Mouse (Mus musculus) c-Kit-positive CD71-positive TER-119-positive erythroid progenitor cells, embryonic 14.5 days (primary cell): Measurements from ENCODE around the gene Bicd1.
"Not testable (repeated sequence)": the region's sequence is repeated elsewhere in the genome, so short reads cannot be mapped to it uniquely, and the experiment has no call there.

Source experiments
- DNase-seq: peaks from one replicate; pipeline ENCODE4 v3.0.0-alpha.2; 2013; ENCODE audit warnings: low spot score

Gene Bicd1

GRCm38 (mm10) chr6:149408833-149409332 lies at the start of gene Bicd1:
Bicd1 (plus strand) TSS chr6:149408886.
- peak; percentile 55 for DNase-seq

DNA sequence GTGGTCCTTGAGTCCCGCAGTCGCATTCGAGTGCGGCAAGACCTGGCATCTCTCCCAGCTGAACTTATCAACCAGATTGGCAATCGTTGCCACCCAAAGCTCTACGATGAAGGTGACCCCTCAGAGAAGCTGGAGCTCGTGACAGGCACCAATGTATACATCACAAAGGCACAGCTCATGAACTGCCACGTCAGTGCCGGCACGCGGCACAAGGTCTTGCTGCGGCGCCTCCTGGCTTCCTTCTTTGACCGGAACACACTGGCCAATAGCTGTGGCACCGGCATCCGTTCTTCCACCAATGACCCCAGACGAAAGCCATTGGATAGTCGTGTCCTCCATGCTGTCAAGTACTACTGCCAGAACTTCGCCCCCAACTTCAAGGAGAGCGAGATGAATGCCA lies 46.2 kb upstream of the Bicd1 start:
- not testable (repeated sequence) for DNase-seq

DNA sequence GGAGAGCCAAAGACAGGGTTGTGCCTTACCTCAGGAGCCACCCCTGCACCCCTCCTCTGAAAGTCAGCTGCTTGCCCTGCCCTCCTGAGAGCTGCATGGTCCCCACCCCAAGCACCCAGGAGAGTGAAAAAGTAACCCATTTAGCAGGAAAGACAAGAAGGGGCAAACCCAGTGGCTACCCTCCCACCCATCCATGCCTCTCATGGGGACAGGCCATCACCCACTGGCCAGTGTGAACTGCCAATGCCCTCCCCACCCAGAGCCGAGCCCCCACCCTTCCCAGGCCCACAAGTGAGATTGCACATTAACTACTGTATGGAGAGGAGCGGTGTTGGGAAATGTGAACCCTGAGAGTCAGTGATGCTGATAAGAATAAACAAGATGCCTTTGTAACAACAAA lies 42.7 kb upstream of the Bicd1 start:
- not testable (repeated sequence) for DNase-seq

DNA sequence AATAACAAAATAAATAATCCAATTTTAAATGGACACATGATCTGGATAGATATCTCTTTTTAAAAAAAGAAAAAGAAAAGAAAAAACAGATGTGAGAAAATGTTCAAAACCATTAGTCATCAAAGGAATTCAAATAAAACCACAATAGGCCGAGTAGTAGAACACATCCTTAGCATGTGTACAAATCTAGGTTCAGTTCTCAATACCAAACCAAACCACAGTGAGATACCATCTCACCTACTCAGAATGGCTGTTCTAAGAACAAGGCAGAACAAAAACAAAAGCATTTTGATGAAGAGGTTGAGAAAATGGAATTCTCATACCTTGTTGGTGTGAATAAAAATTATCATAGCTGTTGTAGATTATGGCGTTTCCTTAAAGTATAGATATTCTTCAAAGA lies 42.3 kb upstream of the Bicd1 start:
- DNase-seq: no peak

- peak; percentile 76 for DNase-seq
Observed at GRCm38 (mm10) chr6:149374986-149375457, 33.7 kb upstream of the Bicd1 start.

DNA sequence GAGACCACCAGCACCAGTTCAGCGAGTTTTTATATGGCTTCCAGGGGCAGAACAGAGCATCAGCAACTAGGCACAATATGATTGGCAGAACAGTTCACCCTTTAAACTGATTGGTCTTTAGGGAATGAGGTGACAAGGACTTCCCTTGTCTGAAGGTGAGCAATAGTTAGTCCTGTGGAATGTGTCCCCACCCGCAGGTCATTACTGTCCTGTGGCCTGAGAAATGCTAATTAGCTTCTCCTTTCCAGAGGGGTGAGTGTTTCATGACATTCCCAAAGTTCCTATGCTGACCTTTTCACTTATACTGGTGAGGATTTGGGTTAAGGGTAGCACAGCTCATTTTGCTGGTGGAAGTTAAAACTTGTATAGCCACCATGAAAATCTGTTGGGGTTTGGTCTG lies 25.2 kb upstream of the Bicd1 start:
- no peak for DNase-seq

DNA sequence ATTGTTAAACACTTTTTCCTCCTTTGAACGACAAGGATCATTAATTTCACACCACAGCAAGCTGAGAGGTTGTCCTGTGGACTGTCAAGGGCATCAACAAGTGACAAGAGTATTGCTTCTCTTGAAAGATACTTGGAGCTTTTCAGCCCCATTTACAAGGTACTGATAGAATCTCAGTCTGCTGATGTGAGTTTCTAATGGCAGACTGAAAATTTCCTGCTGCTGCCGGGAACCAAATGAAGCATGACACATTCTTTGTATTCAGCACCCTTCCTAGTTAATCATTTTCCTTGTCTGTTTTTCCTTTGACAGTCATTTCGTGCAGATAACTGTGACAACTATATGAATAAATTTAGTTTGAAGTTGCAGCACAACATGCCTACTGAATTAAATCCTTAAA lies 22.3 kb upstream of the Bicd1 start:
- DNase-seq: no peak

- DNase-seq: not testable (repeated sequence)
Observed at GRCm38 (mm10) chr6:149389626-149390025, 19.1 kb upstream of the Bicd1 start.

DNA sequence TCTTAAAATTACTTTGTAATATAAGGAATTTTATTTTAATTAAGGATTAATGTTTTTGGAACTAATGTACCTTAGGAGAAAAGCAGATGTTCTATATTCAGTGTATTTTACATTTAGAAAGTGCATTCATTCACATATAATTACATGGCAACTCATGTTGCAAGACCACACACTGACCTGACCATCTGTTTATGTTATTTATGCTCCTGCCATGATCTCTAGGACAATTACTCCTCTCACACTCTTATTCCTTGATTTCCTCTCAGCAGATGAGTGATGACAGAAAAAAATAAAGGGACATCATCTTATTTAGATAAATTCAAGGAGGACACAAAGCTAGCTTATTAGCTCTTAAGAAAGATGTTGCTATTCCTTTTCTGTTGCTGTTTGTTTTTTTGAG lies 9.3 kb upstream of the Bicd1 start:
- no peak for DNase-seq

GRCm38 (mm10) chr6:149409341-149409740 lies 655 bp downstream of the Bicd1 start:
- DNase-seq: peak; percentile 21

DNA sequence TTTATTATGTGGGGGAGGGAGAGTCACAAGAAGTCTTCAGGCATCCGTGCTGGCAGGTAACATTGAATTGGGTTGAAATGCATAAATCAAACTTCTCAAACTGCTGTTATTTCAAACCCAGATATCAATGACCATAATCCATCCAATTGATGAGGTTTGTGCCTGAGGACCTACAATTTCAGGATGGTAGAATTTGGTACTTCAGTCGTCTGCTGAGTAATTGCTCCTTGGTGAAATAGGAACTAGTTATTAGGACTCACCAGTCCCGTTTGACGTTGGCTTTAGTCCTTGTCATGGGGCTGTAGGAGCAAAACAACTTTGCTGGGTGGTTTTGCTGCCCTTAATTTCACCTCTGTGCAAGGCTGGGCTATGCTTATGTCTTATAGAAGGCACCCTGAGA lies 1.2 kb downstream of the Bicd1 start:
- peak; percentile 7 for DNase-seq

GRCm38 (mm10) chr6:149413256-149413655 lies 4.6 kb downstream of the Bicd1 start:
- no peak for DNase-seq

DNA sequence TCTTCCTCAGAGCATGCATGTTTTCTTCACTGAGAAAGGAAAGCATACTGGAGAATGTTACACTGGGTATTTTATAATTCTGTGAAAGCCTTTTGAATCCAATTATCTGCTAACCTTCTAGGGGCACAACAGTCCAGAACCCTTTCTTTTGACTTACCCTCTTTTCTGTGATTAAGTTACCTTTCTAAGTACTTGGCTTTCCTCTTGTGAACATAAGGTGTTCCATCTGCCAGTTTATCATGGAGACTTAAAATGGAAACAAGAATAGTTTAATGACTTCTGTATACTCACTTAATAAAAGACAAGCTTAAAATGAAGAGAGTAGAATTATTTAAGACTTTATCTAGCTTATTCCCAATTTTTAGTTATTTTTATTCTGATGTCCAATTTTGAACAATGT lies 16.1 kb downstream of the Bicd1 start:
- no peak for DNase-seq

- DNase-seq: peak; percentile 24
Observed at GRCm38 (mm10) chr6:149439140-149439539, 30.5 kb downstream of the Bicd1 start.

GRCm38 (mm10) chr6:149442884-149443283 lies 34.2 kb downstream of the Bicd1 start:
- no peak for DNase-seq

DNA sequence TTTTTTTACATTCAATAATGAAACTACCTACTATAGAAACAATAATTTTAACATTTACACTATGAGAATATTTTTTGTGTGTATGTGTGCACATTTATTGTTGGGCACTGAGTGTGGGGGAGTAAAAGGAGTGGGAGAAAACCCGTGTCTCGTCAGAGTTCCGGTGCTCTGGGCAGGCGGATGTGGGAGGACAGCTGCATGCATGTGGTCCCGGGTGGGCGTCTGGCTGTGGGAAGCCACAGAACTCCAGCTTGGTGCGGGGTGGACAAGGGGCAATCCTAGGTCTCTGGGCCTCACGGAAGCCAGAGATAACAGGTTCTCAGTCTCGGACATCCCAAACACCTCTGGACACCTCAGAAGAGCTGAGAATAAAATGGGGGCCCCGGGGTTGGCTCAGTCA lies 37.2 kb downstream of the Bicd1 start:
- DNase-seq: no peak

GRCm38 (mm10) chr6:149457324-149457723 lies 48.6 kb downstream of the Bicd1 start:
- no peak for DNase-seq

DNA sequence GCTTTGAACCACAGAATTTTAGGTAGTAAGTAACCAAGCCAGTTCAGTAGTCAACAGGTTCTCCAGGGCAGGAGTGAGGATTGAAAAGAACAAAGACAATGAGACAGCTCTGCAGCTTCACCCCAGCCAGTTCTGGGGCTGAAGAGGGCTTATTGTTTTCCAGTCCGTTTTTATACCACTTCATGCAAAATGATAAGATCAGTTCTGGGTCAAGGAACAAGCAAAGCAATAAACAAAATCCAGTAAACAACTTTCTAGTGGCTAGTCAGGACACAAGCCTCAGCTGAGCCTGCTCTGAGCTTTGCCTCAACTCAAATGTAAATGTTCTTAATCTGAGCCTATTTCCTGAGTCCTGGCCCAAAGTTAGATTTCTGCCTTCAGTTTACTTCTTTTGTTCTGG lies 52.3 kb downstream of the Bicd1 start:
- no peak for DNase-seq

GRCm38 (mm10) chr6:149471477-149471876 lies 62.8 kb downstream of the Bicd1 start:
- DNase-seq: no peak

- not testable (repeated sequence) for DNase-seq
Observed at GRCm38 (mm10) chr6:149472441-149472840, 63.8 kb downstream of the Bicd1 start.

DNA sequence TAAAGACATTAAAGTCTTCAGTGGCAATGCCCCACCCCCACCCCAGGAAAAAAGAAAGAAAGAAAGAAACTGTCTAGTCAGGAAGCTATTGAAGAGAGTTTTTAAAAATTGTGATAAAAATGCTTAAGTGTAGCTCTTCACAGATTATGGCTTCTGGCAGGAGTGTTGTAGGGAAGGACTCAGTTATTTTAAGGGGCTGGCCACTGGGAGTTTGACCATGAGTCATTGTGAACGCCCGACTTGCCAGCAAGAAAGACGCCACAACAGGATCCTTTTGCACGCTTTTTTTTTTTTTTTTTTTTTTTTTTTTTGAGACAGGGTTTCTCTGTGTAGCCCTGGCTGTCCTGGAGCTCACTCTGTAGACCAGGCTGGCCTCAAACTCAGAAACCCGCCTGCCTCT lies 73.2 kb downstream of the Bicd1 start:
- not testable (repeated sequence) for DNase-seq

DNA sequence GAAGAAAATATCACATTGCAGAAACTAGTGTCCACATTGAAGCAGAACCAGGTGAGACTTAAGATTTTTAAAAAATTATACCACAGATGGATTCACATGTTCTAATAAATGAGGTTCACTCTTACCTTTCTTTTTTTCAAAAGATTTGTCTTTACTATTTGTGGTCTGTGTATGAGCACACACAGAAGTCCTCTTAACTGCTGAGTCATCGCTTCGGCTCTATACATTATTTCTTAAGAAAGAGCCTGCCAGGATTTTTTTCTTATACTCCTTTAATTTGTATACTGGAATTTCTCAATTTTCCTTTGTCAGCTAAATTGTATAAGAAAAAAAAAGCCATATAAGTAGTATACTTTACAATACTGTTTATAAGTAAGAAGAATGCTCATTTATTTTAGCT lies 86.0 kb downstream of the Bicd1 start:
- no peak for DNase-seq

- DNase-seq: no peak
Observed at GRCm38 (mm10) chr6:149495925-149496324, 87.2 kb downstream of the Bicd1 start.

DNA sequence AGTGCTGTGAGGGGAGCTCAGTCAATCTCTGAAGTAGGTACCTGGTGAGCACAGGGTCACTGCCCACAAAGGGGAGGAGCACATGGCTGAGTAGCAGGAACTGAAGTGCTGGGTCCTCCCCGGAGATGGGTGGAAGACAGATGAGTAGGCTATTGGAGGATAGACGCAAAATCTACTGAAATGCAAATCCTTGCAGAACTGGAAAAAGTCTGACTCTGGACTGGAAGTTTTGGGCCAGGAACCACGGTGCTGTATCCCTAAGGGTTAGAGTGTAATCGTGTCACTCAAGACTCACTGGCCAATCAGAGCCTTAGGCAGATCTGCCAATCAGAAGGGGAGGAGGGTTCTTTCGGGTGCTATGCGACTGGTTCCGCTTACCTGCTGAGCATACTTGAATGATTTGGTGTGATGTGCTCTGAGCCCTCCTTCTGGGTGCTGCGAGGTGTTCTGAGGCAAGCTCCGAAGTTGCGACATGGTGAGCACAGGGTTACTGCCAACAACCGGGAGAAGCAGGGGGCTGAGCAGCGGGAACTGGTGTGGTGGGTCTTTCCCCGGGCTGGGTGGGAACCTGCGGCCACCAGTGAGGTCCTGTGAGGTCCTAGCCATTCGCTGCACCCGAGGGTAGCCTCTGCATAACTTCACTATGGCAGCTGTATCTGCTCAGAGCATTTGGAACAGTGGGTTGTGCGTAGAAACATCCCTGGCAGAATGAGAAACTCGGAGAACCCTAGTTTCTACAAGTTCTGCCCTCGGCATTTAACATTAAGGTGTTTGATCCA lies 157.2 kb downstream of the Bicd1 start:
- DNase-seq: peak; percentile 60
